Mouse (Mus musculus) yolk sac, embryonic 10.5 days (tissue): Measurements from ENCODE around the gene Trabd.

ENCODE experiments used
- DNase-seq: peaks from one replicate; pipeline ENCODE4 v3.0.0-alpha.2; 2017; ENCODE audit warnings: low spot score

The Trabd gene

DNA sequence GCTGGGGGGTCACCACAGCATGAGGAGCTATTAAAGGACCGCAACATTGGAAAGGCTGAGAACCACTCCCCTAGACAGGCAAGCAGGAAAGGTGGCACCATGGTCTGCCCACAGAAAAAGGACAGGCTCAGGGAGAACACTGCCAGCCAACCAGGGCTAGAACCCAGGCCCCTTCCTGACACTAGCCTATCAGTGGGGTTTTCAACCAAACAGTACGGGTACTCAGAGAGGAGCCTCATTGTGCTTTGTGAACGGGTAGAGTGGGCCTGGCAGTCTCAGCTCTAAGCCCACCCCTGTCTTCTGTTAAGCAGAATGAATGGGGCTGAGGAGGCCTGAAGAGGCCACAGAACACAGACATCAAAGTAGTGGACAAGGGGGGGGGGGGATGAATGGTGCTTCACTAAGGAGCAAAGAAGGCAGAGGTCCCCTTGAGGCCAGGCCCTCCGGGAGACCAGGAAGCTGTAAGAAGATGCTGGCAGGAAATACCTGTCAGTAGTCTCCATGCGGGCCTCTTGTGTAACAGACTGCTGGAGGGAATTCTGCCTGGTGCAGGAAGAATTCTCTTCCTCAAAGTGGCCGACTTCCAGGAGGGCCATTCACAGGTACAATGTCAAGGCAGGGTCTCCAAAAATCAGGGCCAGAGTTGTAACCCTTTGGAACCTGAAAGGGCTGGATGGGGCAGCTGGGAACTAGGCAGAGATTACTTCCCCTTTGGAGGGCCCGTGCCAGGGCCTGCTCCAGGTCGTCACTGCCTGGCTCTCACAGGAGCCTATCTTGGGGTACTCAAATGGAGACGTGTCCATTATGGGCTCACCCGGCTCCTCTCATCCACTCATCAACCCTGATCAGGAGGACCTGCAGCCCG lies at the start of gene Trabd:
Gene Trabd (plus strand): TSS at position 512 of the 865 bp plus-strand sequence.
- no peak for DNase-seq

- DNase-seq = no peak
Measured at GRCm38 (mm10) chr15:89044381-89044780, 30.5 kb upstream of the Trabd start.

GRCm38 (mm10) chr15:89046356-89046755 lies 28.6 kb upstream of the Trabd start:
- no peak for DNase-seq

DNA sequence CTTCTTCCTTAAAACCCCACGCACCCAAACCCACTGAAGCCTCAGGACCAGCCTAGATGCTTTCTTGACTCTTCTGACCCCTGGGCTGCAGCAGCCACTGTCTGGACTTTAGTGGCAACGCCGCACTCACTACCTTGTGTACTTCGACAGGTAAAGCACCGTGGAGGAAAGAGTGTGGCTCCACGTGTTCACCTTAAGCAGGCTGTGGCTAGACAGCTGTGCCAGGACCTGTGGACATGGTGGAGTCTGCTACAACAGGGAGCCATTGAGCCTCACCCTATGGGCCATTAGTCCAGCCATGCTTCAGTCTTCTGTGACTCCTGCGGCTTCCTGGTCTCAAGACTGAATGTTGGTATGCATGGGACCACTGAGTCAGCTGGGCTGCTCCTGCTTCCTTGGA lies 20.3 kb upstream of the Trabd start:
- no peak for DNase-seq

DNA sequence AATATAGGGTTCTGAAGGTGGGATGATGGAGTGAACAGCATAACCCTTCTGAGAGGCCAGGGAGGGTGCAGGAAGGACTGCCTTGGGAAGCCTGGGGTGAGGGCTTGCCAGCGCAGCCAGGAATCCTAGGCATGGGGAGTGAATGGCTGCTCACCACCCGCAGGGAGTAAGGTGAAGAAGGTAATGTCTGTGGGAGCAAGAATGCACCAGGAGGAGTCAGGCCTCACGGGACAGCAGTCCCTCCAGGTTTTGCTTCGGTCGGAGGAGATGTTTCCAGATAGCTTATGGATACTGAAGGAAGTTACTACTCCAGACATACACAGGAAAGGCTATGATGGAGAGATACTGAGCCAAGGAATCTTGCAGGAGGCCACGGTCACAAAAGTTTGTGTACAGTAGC lies 16.2 kb upstream of the Trabd start:
- DNase-seq = no peak

DNA sequence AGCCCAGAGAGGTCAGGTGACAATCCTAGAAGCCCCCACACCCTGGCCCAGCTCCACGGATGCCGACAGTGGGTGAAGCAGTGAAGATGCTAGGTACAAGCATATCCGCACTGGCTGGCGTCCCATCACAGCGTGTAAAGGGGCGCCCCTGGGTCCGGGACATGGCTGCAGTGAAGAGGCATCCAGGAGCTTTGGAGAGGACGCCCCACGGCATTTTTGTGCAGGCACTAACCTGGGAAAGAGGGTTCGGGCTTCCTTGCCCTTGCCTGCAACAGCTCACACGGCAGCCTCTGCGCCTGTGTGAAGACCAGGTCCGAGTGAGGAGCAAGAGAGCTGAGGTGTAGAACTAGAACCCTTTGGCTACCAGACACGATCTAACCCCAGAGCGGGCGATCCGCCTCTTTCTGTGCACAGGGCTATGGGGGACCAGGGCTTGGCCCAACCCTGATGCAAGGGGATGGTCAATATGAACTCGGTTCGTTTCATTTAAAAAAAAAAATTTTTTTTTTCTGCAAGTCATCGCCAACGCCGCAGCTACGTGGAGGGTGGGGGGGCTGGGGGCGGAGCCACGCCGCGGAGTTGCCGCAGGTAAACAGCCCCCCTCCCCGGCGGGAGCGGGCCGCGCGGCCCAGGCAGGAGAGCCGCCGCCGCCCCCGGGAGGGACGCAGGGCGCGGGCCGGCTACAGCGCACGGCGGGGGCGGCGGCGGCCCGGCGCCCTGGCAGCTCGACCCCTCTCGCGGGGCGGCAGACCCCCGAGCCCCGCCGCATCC lies 15.6 kb upstream of the Trabd start, which contains the start of gene Panx2:
Gene Panx2 (plus strand): TSS at position 574 of the 771 bp plus-strand sequence.
- peak; percentile 19 for DNase-seq

DNA sequence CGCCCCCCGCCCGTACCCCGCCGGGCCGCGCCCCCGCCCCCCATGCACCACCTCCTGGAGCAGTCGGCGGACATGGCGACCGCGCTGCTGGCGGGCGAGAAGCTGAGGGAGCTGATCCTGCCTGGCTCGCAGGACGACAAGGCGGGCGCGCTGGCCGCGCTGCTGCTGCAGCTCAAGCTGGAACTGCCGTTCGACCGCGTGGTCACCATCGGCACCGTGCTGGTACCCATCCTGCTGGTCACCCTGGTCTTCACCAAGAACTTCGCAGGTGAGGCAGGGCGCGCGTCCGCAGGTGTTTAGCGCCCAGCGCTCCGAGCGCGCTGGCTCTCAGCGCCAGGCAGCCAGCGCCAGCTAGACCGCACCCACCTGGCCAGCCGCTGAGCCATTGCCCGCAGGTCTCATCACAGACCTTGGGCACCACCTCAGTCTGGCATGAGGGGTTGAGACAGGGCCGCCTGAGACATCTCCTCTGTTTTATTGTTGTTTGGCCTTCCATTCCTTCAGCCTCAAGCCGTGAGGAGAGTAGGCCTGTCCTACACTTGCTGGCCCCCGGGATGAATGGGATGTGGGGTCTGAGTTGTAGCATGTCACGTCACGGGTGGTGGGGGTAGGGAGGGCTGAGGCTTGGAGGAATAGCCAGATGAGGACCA lies 14.8 kb upstream of the Trabd start:
- peak; percentile 17 for DNase-seq

GRCm38 (mm10) chr15:89060811-89061460 lies 14.0 kb upstream of the Trabd start:
- DNase-seq = no peak

DNA sequence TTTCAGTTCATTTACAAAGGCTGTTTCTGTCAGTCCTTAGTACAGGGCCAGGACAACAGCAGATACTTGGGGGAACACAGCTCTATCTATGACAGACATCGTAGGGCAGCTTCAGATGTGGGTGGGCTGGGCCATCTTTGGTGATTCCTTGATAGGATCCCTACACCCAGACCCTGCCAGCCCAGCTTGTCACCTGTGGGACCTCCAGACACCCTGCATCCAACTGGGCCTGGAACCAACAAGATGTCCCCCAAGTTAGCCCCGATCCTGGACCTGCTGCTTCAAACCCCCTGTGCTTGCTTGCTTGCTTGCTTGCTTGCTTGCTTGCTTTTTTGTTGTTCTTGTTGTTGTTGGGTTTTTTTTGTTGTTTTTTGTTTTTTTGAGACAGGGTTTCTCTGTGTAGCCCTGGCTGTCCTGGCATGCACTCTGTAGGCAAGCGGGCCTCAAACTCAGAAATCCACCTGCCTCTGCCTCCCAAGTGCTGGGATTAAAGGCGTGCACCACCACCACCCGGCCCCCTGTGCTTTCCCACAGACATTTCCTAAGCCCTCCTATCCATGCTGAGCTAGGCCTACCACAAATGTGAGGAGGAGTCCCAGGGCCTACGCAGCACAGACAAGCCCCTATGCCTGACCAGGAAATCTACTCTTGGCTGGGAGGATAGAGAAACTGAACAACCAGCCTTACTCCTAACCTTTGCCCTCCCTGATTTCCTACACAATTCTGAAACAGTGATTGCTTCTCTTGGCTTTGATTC lies 13.0 kb upstream of the Trabd start:
- DNase-seq = no peak

- no peak for DNase-seq
Measured at GRCm38 (mm10) chr15:89062518-89062910, 12.4 kb upstream of the Trabd start.

DNA sequence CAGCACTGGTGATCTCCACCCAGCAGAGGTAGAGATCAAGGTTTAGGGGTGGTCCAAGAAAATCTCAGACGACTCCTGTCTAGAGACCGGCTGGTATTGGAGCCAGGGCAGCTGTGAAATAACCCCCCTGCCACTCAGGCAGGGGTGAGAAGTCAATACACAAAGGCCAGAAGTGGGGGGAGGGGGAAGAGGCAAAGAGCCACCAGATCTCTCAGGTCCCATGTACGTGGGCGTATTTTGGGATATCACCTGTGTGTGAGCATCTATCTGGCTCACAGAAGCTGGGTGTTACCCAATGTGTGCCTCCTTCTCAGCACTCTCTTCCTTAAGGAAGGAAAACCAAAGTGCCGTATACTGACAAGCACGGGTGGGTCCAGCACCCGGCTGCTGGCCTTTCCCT lies 11.9 kb upstream of the Trabd start:
- no peak for DNase-seq

DNA sequence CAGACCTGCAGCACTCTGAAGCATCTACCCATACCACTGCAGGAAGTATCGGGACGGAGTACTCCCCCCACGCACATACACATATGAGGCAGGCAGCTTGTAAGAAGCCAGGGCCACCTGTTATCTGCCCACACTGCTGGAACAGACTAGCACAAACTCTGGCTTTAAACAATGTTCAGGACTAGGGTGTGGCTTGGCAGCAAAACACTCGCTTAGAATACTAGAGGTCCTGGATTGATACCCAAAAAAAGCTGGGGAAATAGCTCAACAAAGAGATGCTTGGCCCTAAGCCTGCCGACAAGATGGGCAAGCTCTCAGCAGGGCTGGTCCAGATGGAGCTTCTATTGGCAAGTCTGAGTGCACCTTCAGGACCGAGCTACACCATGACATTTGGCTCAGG lies 11.4 kb upstream of the Trabd start:
- DNase-seq = no peak

GRCm38 (mm10) chr15:89064891-89065290 lies 10.0 kb upstream of the Trabd start:
- no peak for DNase-seq

DNA sequence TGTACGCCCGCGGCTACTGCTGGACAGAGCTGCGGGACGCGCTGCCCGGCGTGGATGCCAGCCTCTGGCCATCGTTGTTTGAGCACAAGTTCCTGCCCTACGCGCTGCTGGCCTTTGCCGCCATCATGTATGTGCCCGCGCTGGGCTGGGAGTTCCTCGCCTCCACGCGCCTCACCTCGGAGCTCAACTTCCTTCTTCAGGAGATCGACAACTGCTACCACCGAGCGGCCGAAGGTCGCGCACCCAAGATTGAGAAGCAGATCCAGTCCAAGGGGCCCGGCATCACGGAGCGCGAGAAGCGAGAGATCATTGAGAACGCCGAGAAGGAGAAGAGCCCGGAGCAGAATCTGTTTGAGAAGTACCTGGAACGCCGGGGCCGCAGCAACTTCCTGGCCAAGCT lies 7.3 kb upstream of the Trabd start:
- no peak for DNase-seq

DNA sequence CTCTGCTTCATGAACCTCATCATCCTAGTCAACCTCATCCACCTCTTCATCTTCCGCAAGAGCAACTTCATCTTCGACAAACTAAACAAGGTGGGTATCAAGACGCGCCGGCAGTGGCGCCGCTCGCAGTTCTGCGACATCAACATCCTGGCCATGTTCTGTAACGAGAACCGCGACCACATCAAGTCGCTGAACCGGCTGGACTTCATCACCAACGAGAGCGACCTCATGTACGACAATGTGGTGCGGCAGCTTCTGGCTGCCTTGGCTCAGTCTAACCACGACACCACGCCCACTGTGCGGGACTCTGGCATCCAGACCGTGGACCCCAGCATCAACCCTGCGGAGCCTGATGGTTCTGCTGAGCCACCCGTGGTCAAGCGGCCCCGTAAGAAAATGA lies 6.7 kb upstream of the Trabd start:
- no peak for DNase-seq

GRCm38 (mm10) chr15:89069336-89069840 lies 5.5 kb upstream of the Trabd start:
- DNase-seq = no peak

DNA sequence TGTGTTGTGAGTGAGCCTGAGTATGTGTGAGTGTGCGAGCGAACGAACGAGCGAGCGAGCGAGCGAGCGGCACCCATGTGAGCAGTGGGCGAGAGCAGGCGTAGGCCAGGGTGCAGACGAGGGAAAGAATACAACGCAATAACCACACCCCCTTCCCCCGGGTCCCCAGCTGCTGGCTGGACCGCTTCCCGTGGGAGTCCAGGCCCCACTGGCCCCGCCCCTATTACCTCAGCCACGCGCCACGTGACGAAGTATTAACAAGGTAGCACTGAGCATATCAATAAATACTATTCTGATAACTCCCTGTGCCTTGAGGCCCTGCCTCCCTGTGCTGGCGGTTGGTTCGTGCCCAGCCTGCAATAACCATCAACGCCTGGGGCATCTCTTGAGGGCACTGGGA lies 4.3 kb upstream of the Trabd start:
- no peak for DNase-seq

DNA sequence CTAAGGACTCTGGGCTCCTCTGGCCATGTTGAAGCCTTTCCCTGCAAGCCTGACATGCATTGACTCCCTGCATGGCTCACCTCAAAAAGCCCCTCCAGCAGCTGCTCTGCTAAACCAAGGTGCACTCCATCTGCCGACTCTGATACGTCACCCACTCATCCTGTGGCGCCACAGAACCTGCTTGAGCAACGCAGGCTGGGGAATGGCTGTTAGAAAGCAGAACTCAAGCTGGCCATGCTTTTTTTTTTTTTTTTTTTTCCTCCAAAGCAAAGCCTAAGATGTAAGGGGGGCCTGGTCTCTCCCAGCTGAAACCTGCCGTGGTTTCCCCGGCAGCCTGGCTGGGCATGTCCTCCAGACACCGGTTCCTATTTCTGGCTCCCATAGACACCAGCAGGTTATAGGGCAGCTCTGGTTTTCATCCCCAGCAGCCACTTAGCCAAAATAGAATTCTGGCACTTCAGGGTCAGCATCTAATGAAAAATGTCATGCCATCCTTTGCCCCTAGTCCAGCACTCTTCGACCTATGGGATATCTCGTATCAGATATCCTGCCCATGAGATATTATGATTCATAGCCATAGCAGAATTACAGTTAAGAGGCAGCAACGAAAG lies 826 bp upstream of the Trabd start:
- no peak for DNase-seq

GRCm38 (mm10) chr15:89075478-89076147 lies 689 bp downstream of the Trabd start:
- peak; percentile 86 for DNase-seq

GRCm38 (mm10) chr15:89076156-89076731 lies 1.3 kb downstream of the Trabd start:
- no peak for DNase-seq
